Mouse (Mus musculus): Measurements from ENCODE around the gene Snrnp27.
A peak's percentile ranks its signal among the peaks of the same experiment; 100 is the strongest.

Gene Snrnp27

GRCm38 (mm10) chr6:86683872-86684654, at the start of gene Snrnp27:
TSS of gene Snrnp27 (minus strand) at chr6:86684522.
- DNase-seq (ENCODE audit: low spot score), result peak; percentile 90

GRCm38 (mm10) chr6:86733183-86733876, 49.0 kb upstream of the Snrnp27 start, which contains the start of gene Gmcl1:
TSS of gene Gmcl1 (minus strand) at chr6:86733383.
- DNase-seq (ENCODE audit: low spot score), result peak; percentile 95

- DNase-seq (ENCODE audit: low spot score), result no peak
These were observed 48.2 kb upstream of the Snrnp27 start for GRCm38 (mm10) chr6:86732276-86733173.

DNA sequence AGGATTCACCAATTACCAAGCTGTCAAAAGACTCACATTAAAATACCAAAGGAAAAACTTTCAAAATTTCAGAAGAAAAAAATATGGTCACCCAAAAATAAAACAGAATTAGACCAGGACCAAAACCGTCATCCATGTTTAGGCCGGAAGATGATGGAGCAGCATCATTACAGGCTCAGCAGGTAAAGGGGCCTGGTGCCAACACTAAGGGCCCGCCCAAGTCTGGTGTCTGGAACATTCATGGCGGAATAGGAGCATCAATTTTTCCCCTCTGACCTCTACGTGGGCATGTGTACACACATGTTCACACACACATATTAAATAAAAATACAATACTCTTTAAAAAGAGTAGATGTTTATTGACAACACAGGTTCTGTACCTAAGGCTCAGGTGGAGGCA, 44.4 kb upstream of the Snrnp27 start:
- no peak for DNase-seq (ENCODE audit: low spot score)

- no peak for DNase-seq (ENCODE audit: low spot score)
These were observed 37.7 kb upstream of the Snrnp27 start for GRCm38 (mm10) chr6:86721977-86722376.

DNA sequence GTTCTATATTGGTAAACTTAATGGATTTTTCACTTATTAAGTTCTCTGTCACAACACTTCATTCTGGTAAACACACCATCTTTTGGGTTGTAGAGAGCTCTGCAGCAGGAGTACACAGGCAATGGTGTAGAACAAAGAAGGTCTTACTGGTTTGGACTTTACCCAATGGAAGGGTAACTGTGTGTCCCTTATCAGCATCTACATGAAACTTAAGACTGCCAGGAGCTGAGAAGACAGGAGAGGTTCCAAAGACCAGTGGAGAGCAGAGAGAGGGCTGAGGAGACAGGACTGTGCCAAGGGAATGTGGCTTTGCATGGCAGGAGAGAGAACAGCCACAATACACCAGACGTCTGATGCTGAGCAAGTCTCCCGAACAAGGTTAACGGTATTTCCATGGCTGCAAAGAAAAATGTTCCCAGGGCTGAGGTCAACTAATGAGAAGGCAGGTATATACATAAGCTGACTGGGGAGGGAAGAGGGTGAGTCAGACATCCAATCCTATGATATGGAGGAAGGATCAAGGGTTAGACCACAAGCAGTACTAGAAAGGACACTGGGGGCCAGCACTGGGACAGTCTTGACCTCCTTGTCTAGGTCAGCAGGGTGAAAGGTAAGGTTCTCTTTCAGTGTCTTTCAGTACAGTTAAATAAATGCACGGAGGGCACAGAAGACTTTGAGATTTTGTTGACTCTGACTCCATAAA, 23.9 kb upstream of the Snrnp27 start:
- DNase-seq (ENCODE audit: low spot score), result no peak

- no peak for DNase-seq (ENCODE audit: low spot score)
These were observed 18.3 kb upstream of the Snrnp27 start for GRCm38 (mm10) chr6:86702577-86702976.

GRCm38 (mm10) chr6:86697903-86698302, 13.6 kb upstream of the Snrnp27 start:
- DNase-seq (ENCODE audit: low spot score), result no peak

GRCm38 (mm10) chr6:86696213-86696612, 11.9 kb upstream of the Snrnp27 start:
- DNase-seq (ENCODE audit: low spot score), result no peak

- peak; percentile 20 for DNase-seq (ENCODE audit: low spot score)
These were observed 10.1 kb upstream of the Snrnp27 start for GRCm38 (mm10) chr6:86694465-86694864.

DNA sequence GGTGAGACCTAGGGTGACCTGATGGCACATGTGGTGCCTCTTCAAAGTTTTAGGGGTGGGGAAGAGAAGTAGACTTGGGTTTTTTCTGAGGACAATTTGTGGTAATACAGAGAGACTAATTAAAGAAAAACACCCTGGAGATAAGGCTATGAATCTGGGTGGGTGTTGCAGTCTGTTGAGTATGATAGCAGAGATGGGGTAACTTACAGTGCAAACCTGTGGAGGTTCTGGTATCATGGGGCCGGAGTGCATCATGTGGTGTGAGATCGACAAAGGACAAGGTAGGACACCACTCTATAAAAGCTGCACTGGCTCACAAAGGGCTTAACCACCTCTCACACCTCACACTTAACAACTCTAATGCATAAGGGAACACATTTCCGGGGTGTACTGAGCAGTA, 5.3 kb upstream of the Snrnp27 start:
- no peak for DNase-seq (ENCODE audit: low spot score)

- no peak for DNase-seq (ENCODE audit: low spot score)
These were observed 2.6 kb upstream of the Snrnp27 start for GRCm38 (mm10) chr6:86686971-86687370.

- no peak for DNase-seq (ENCODE audit: low spot score)
These were observed 311 bp upstream of the Snrnp27 start for GRCm38 (mm10) chr6:86684655-86685011.

DNA sequence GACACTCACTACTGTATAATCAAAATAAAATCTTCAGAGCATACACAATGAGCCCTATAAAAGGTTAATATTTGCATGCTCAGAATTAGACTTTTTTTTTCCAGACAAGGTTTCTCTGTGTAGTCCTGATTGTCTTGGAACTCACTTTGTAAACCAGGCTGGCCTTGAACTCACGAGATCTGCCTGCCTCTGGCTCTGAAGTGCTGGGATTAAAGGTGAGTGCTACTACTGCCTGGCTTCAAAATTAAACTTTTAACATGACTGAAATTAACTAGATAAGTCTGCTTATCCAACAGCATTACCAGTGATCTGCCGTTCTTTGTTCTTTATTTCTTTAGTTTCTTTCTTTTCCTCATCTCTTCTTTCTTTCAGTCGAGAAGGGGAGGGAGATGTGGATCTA, 3.0 kb downstream of the Snrnp27 start:
- no peak for DNase-seq (ENCODE audit: low spot score)

DNA sequence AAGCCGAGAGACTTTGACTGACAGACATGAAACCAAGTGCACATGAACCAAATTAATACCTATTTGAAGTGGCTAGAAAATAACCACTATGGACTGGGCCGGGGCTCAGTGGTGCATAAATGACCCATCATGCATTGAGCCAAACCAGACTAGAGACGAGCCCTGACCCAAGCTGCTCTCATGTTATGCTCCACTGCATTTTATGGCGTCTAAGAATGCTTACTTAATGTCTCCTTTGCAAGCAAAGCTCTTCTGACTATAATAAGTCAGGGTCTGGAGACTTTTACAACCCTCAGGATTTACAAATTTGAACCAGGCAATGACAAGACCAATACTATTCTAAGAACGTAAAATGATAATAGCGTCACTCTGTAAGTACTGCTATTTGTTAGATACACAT, 6.0 kb downstream of the Snrnp27 start:
- DNase-seq (ENCODE audit: low spot score), result no peak

- DNase-seq (ENCODE audit: low spot score), result no peak
These were observed 13.4 kb downstream of the Snrnp27 start for GRCm38 (mm10) chr6:86670873-86671272.

DNA sequence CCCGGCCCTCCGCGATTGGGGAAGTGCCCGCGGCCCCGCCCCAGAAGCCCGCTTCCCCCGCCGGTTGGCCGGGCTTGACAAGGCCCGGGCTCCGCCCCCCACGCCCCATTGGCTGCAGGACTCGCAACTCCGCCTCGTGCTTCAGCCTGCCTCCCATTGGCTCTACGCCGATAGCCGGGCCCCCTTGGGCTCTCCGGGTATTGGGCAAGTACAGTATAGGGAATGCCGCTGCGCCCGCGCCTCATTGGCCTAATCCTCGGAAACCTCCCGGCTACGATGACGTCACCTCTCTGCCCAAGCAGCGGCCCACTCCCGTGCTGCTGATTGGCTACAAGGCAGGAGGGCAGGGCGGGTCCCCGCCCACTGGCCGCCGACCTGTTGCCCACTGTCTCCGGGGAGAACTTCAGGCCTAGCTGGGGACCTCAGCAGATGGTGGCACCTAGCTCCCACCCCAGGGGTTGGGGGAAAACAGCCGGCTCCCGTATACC, 15.0 kb downstream of the Snrnp27 start:
- DNase-seq (ENCODE audit: low spot score), result peak; percentile 100

DNA sequence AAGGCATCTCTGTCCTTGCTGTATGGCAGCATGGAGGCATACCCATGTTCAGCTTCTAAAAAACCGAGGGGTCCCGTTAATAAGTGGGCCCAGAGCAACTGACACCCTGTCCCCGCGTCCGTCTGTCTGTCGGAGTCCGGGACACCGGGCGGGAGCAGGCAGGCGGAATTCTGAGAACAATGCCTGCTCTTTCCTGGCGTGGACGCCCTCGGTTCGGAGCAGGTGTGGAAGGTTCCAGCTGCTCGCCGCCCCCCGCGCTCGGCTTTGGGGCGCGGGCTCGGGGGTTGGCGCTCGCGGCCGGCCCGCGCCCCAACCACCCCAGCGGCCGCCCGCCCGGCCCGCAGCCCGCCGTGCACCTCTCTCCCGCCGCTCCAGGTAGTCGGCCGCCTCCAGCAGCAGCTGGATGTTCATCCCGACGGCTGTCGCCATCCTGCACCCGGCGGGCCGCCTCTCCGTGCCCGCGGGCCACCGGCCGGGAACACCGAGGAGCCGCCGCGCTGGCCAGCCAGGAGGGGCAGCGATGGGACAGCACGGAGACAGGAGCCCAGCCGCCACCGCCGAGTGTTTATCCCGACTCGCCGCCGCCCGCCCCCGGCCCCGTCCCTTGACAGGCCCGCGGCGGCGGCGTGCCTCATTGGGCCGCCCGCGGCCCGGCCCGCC, 15.6 kb downstream of the Snrnp27 start, which contains the start of gene Mxd1:
TSS of gene Mxd1 (minus strand) at position 582 of the 660 bp plus-strand sequence.
- DNase-seq (ENCODE audit: low spot score), result no peak

DNA sequence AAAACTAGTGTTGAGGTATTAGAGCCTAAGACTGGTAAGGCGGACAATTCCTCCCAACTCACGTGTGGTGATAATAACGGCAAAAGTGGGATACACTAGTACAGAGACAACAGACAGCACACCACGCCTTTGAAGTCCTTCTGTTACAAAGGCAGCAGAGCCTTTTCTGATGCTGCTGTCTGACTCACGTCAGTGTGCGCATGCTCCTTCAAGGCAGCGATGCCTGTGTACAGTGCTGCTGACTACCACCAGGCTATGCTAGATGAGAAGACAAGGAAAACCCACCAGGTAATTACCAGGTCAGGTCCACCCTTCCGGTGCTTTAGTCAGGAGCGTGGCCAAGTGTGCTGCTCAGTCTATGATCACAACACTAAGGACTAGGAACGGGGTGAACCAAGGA, 17.3 kb downstream of the Snrnp27 start:
- DNase-seq (ENCODE audit: low spot score), result no peak

DNA sequence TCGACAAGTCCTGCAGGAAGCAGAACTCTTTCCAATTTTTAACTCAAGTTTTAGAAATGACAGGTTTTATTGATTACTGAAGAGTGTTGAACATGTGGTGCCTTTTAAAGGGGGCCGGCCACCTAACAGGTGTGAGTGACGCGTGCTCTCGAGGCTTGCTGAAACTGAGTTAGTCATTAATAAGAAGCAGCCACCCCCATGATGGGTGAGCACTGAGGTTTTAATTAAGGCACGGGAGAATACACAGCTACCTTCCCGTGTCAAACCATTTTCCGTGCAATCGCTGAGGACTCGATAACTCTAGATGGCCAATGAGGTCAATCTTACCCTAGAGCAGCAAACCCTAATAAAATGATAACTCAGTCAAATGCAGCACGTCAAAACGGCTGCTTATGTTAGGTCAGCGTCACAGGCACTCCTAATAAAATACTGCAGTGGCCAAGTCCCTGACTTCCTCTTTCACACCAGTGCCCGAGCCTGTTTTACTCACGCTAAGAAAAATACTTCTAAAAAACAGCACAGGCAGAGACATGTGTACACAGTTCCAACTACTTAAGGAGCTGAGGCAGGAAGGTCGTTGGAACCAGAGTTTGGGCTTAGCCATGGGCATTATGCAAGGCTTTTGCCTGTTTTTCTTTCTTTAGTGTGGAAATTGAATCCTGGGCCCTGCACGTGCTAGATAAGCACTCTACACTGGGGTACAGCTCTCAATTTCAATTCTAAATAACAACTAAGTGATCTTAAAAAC, 18.6 kb downstream of the Snrnp27 start:
- no peak for DNase-seq (ENCODE audit: low spot score)
